Mouse (Mus musculus): ENCODE data around the gene Fam120b. TPM values are rescaled to one million over a fixed set of nuclear protein-coding genes. Genes with fewer than 3 reads are reported as not detected.
A peak's percentile ranks its signal among the peaks of the same experiment; 100 is the strongest.

Gene Fam120b
- total RNA-seq, 2 experiments from 2014 or later, result 42.3 to 45.1 TPM

- DNase-seq (ENCODE audit: extremely low spot score in 1 of 2, low spot score in 1 of 2), result no peak
Measured at GRCm38 (mm10) chr17:15379741-15380526, 16.1 kb upstream of the Fam120b start.

DNA sequence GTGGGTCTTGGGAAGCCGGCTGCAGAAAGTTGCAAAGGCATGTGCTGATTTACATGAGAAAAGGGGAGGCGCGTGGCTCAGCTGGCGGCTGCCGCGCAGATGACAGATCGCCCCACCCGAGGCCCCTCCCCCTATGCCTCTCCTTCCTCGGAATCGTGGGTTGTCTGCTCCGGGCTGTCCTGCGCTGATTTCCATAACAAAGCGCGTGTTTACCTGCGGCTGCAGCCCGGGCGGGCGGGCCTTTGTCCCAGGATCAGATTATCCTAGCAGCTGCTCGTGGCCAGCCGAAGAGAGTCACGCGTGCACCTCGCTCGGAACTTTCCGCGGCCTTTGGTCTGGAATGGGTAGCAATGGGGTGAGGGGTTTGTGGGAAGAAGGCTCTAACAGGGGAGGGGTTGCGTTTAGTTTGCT lies 15.4 kb upstream of the Fam120b start:
- no peak for DNase-seq (ENCODE audit: extremely low spot score in 1 of 2, low spot score in 1 of 2)

GRCm38 (mm10) chr17:15381092-15381860 lies 14.7 kb upstream of the Fam120b start:
- DNase-seq (ENCODE audit: extremely low spot score in 1 of 2, low spot score in 1 of 2), result no peak

GRCm38 (mm10) chr17:15381869-15382660 lies 13.9 kb upstream of the Fam120b start:
- no peak for DNase-seq (ENCODE audit: extremely low spot score in 1 of 2, low spot score in 1 of 2)

DNA sequence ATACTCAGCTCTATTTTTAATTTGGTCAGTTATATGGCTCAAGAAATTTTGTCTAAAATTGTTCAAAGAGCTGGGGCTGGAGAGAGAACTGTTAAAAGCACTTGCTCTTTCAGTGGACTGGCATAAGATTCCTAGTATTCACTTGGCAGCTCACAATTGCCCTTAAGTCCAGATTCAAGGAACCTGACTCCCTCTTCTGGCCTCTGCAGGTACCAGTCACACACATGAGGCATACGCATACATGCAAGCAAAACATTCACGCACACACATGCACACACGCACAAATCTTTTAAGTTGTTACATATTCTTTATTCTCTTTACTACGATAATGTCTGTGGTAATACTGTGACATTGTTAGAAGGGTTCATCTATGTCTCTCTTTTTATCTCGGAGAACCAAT lies 12.6 kb upstream of the Fam120b start:
- DNase-seq (ENCODE audit: extremely low spot score in 1 of 2, low spot score in 1 of 2), result no peak

GRCm38 (mm10) chr17:15388892-15389291 lies 7.1 kb upstream of the Fam120b start:
- no peak for DNase-seq (ENCODE audit: extremely low spot score in 1 of 2, low spot score in 1 of 2)

GRCm38 (mm10) chr17:15389356-15389755 lies 6.6 kb upstream of the Fam120b start:
- no peak for DNase-seq (ENCODE audit: extremely low spot score in 1 of 2, low spot score in 1 of 2)

GRCm38 (mm10) chr17:15401716-15402115 lies 5.7 kb downstream of the Fam120b start:
- DNase-seq (ENCODE audit: extremely low spot score in 1 of 2, low spot score in 1 of 2), result no peak

GRCm38 (mm10) chr17:15406576-15406975 lies 10.6 kb downstream of the Fam120b start:
- no peak for DNase-seq (ENCODE audit: extremely low spot score in 1 of 2, low spot score in 1 of 2)

DNA sequence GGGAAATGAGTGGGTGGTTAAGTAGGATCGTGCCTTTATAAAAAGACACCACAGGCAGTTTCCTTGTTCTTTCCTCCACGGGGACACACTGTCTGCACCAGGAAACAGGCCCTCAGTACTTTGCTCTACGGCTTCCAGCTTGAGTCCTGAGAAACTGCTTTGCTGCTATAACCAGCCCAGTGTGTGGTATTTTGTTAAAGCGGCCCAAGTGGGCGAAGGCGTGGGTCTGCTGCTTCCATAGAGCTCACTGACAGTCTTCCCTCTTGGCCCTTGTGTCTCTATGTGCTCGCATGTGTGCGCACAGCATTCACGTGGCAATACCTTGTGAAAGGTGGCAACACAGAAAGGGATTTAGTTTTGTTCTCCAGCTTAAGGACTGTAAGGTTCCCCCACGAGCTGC lies 13.3 kb downstream of the Fam120b start:
- DNase-seq (ENCODE audit: extremely low spot score in 1 of 2, low spot score in 1 of 2), result no peak

DNA sequence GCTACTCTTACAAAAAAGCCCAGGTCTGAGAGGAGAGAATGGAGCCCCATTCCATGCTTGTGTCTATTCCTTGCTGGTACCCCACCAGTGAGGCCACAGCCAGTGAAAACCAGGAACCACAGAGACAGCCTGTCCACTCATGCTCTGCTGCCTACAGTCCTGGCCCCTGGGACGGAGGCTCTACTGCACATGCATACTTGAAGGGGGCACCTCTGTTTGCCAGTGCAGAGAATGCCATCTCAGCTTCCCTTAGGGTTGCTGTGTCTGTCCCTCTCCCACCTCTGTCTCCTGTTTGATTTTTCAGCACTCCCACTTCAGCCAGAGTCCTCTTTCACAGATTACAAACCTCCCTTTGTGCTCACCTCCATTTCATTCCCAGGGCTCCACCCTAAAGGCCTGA lies 14.9 kb downstream of the Fam120b start:
- DNase-seq (ENCODE audit: extremely low spot score in 1 of 2, low spot score in 1 of 2), result no peak

- DNase-seq (ENCODE audit: extremely low spot score in 1 of 2, low spot score in 1 of 2), result no peak
Measured at GRCm38 (mm10) chr17:15416596-15417215, 20.7 kb downstream of the Fam120b start.

DNA sequence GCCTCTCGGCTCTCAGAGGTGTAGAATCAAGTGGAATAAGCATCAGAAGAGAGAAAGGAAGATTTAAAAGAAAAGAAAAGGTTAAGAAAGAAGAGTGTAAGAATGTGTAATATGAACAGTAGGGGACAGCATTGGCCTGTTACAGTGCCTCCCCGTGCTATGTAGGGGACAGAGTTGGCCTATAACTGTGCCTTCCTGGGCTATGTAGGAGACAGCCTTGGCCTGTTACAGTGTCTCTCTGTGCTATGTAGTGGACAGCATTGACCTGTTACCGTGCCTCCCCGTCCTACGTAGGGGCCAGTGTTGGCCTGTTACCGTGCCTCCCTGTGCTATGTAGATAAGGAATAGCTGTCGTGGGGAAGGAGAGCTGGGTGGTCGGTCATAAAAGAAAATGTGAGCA lies 23.5 kb downstream of the Fam120b start:
- no peak for DNase-seq (ENCODE audit: extremely low spot score in 1 of 2, low spot score in 1 of 2)

DNA sequence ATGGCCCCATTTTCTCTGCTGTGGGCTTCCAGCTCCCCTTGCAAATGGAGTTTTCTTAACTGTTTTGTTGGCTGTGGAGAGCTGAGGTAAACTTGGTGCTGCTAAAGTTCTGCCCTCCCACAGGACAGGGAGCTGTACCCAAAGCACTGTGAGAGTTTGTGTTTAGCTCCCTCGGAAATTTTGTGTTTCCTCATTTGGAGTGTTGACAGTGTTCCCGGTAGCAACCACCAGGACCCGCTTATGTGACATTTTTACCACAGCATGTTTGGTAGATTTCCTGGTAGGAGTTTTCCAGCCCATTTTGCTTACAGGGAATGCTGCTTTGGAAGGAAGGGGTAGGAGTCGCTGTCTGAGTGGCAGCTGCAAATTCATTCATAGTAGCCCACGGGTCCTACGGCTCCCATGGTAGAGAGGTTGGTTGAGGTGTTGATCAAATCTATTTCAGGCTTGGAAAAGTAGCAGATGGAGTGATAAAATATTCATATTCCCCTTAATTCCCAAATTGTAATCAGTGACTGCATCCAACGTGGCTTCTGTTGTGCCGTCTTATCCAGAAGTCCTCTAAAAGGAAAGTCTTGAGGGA lies 24.1 kb downstream of the Fam120b start:
- no peak for DNase-seq (ENCODE audit: extremely low spot score in 1 of 2, low spot score in 1 of 2)

DNA sequence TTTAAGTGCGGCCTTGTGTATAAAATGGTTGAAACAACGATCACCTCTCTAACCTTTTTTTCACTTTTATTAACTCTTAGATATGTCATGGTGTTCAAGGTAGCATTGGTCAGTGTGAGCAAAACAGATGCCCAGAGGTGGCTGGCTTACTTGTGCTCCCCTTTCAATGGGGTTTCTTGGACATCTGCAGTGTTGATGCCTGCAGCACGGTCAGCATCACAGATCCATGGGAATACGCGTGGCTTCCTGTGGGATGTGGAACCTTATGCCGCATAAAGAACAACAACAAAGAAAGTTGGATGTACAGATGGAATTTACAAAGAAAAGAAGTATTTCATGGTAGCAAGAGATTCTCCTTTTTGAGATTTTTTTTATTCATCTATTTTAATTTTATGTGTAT lies 25.4 kb downstream of the Fam120b start:
- DNase-seq (ENCODE audit: extremely low spot score in 1 of 2, low spot score in 1 of 2), result no peak

- no peak for DNase-seq (ENCODE audit: extremely low spot score in 1 of 2, low spot score in 1 of 2)
Measured at GRCm38 (mm10) chr17:15422666-15423065, 26.7 kb downstream of the Fam120b start.

GRCm38 (mm10) chr17:15423080-15423765 lies 27.2 kb downstream of the Fam120b start:
- peak; percentile 36 to 41 for DNase-seq (ENCODE audit: extremely low spot score in 1 of 2, low spot score in 1 of 2)

DNA sequence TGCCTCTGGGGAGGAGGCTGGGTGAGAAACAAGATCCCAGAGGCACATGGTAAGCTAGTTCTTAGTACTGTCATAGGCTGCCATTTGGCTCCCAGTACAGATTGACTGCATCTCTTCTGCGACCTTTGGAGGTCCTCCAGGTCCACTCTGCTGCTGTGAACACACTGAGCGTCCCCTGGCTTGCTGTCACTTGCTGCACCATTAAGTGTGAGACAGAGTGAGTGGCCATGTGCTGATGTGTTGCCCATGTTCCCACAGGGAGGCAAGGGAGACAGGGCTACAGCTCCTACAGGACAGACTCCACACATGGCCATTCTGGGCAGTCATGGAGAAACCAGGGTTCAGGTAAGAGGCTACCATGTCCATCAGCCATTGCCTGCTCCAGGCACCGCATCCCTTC lies 29.9 kb downstream of the Fam120b start:
- no peak for DNase-seq (ENCODE audit: extremely low spot score in 1 of 2, low spot score in 1 of 2)

GRCm38 (mm10) chr17:15429451-15429850 lies 33.4 kb downstream of the Fam120b start:
- DNase-seq (ENCODE audit: extremely low spot score in 1 of 2, low spot score in 1 of 2), result no peak

DNA sequence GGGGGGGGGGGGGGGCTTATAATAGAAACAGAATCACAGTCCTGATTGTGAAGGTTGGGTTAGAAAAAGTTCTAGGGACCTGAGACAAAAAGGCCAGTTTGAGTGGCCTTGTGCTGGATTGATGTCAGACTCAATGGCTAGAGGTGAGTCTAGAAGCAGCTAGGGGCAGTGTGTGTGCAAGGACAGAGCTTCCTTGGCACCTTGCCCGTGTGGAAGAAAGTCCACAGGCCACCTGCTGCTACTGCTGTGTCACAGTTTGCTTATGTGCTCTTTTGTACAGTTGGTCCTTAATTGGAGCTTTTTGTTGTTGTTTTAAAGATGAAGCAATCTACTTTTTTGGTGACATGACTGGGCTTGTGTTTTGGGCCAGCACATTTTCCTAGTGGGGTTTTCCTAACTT lies 33.9 kb downstream of the Fam120b start:
- no peak for DNase-seq (ENCODE audit: extremely low spot score in 1 of 2, low spot score in 1 of 2)

Measured in layer of hippocampus, postnatal 25 days (tissue).